Mouse (Mus musculus): ENCODE measurements around the gene Spata1.

GRCm38 (mm10) chr3:146425902-146426301, 73.7 kb downstream of the Spata1 start:
- TF ChIP-seq CTCF (IDR thresholded peaks at IDR 0.05) = no peak
- TF ChIP-seq POLR2A (IDR thresholded peaks at IDR 0.05; ENCODE audit: insufficient read depth, low read depth, low read length) = no peak
